Mouse (Mus musculus): Measurements from ENCODE around the gene Zfp941.
"Not testable (repeated sequence)": the region's sequence is repeated elsewhere in the genome, so short reads cannot be mapped to it uniquely, and the experiment has no call there.

Gene Zfp941

GRCm38 (mm10) chr7:140765888-140766739 lies 55.9 kb downstream of the Zfp941 start:
- no peak for DNase-seq

GRCm38 (mm10) chr7:140765391-140765790 lies 56.6 kb downstream of the Zfp941 start:
- DNase-seq = not testable (repeated sequence)

- no peak for DNase-seq
Observed at GRCm38 (mm10) chr7:140763447-140764020, 58.4 kb downstream of the Zfp941 start, which contains the start of gene Cyp2e1. Gene Cyp2e1, plus strand, starts transcription at chr7:140763739.

- no peak for DNase-seq
Observed at GRCm38 (mm10) chr7:140760647-140761046, 61.3 kb downstream of the Zfp941 start.
